Mouse (Mus musculus): ENCODE measurements around the gene Casc3. TPM values are rescaled to one million over a fixed set of nuclear protein-coding genes. Genes with fewer than 3 reads are reported as not detected.

Gene Casc3
- polyA plus RNA-seq, 1 experiment from 2014 or later = 7.0 TPM

GRCm38 (mm10) chr11:98764091-98764490 lies 40.6 kb upstream of the Casc3 start:
- no peak for DNase-seq
- Histone ChIP-seq H3K27ac (ENCODE audit: low read depth) (no peak overlapping the region), H3K4me3 (ENCODE audit: low read depth, low read length) (no peak overlapping the region), H3K4me1 (ENCODE audit: insufficient read depth) (peaks cover 32% of the 10 kb centered on the region), H3K36me3 (replicated peaks; ENCODE audit: insufficient read depth, low read length) (peaks cover 18% of the 10 kb centered on the region), H3K9me3 (ENCODE audit: low read length) (no peaks in the 10 kb centered on the region), H3K9ac (replicated peaks) (no peak overlapping the region), H3K27me3 (ENCODE audit: insufficient read depth, low read length) (no peaks in the 10 kb centered on the region), H3K4me2 (ENCODE audit: low read depth, low read length) (no peak overlapping the region)
- WGBS (ENCODE audit: insufficient replicate concordance) = 82% methylated on average over 18 of the region's 18 CpGs
- no peak for ATAC-seq
- TF ChIP-seq CTCF (IDR thresholded peaks at IDR 0.05; ENCODE audit: low read depth) = no peak
- no peak for TF ChIP-seq EP300 (IDR thresholded peaks at IDR 0.05; ENCODE audit: low read depth)

DNA sequence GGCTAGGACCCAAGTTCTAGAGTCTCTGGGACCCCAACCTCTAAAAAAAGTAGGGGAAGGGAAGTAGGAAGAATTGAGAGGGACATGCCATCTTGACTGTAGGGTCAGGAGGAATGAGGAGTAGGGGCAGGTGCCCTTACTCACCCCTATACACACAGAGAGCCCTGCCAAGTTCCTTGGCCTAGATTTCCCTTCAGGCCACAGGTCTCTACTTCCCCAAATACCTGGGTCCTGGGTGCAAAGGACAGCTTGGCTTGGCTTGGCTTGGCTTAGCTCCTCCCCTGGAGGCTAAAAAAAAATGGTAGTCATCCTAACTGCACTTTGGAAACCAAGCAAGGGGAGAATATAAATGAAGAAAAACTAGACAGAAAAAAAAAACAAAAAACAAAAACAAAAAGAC lies 40.0 kb upstream of the Casc3 start:
- ATAC-seq (no peak), DNase-seq (no peak)
- Histone ChIP-seq H3K36me3 (replicated peaks; ENCODE audit: insufficient read depth, low read length) (peaks cover 23% of the 10 kb centered on the region), H3K4me1 (ENCODE audit: insufficient read depth) (peaks cover 38% of the 10 kb centered on the region), H3K9ac (replicated peaks) (no peak overlapping the region), H3K27ac (ENCODE audit: low read depth) (no peak overlapping the region), H3K4me3 (ENCODE audit: low read depth, low read length) (no peak overlapping the region), H3K4me2 (ENCODE audit: low read depth, low read length) (no peak overlapping the region), H3K27me3 (ENCODE audit: insufficient read depth, low read length) (no peaks in the 10 kb centered on the region), H3K9me3 (ENCODE audit: low read length) (no peaks in the 10 kb centered on the region)
- TF ChIP-seq CTCF (IDR thresholded peaks at IDR 0.05; ENCODE audit: low read depth) (no peak), EP300 (IDR thresholded peaks at IDR 0.05; ENCODE audit: low read depth) (no peak)

DNA sequence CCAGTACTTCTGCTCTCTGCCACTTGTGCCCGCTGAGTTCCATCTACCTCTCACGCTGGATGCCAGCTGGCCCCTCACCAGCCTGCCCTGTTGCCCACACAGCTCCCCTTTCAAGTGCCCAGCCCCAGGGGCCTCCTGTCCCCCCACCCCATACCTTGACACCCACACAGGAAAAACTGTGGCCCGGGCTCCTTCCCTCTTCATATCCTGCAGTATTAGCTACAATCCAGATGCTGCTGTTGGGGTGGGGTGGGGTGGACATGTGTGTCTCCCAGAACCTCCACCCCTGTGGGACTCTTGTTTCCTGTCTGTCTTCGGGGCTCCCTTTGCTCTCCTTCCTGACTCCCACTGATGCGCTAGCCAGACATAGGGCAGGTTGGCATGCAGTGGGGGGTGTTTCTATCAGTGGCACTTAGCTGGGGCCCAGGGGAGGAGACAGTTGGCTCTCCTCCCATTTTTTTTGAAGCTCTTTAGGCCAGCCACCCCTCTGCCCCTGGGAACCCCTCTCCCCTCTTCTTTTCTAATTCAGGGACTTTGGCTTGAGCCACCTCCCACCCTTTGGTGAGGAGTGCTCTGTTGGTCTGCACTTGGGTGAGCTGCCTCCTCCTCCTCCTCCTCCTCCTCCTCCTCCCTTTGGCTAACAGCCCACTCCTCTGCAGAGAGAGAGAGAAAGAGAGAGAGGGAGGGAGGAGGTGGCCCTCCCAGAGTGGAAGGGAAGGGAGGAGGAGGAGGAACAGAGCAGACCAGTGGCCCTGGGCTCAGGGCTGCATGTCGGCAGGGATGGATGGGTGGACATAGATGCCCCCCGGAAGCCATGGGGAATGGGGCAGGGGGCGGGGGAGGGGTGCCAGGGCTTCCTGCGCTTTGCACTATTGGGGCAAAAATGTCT lies 39.0 kb upstream of the Casc3 start:
- no peak for ATAC-seq
- no peak for DNase-seq
- WGBS (ENCODE audit: insufficient replicate concordance) = 44% methylated on average over 8 of the region's 9 CpGs
- Histone ChIP-seq H3K9ac (replicated peaks) (no peak overlapping the region), H3K36me3 (replicated peaks; ENCODE audit: insufficient read depth, low read length) (peaks cover 24% of the 10 kb centered on the region), H3K27ac (ENCODE audit: low read depth) (0 out of 2 replicates have a peak overlapping the region, but pooled peaks have one; percentile 22), H3K9me3 (ENCODE audit: low read length) (no peaks in the 10 kb centered on the region), H3K4me1 (ENCODE audit: insufficient read depth) (peaks cover 42% of the 10 kb centered on the region), H3K4me3 (ENCODE audit: low read depth, low read length) (no peak overlapping the region), H3K27me3 (ENCODE audit: insufficient read depth, low read length) (no peaks in the 10 kb centered on the region), H3K4me2 (ENCODE audit: low read depth, low read length) (no peak overlapping the region)
- TF ChIP-seq EP300 (IDR thresholded peaks at IDR 0.05; ENCODE audit: low read depth) (no peak), CTCF (IDR thresholded peaks at IDR 0.05; ENCODE audit: low read depth) (no peak)

- Histone ChIP-seq H3K9ac (replicated peaks) (no peak overlapping the region), H3K27me3 (ENCODE audit: insufficient read depth, low read length) (no peaks in the 10 kb centered on the region), H3K4me2 (ENCODE audit: low read depth, low read length) (no peak overlapping the region), H3K27ac (ENCODE audit: low read depth) (no peak overlapping the region), H3K4me3 (ENCODE audit: low read depth, low read length) (no peak overlapping the region), H3K9me3 (ENCODE audit: low read length) (no peaks in the 10 kb centered on the region), H3K4me1 (ENCODE audit: insufficient read depth) (peaks cover 42% of the 10 kb centered on the region), H3K36me3 (replicated peaks; ENCODE audit: insufficient read depth, low read length) (peaks cover 26% of the 10 kb centered on the region)
- TF ChIP-seq EP300 (IDR thresholded peaks at IDR 0.05; ENCODE audit: low read depth) (no peak), CTCF (IDR thresholded peaks at IDR 0.05; ENCODE audit: low read depth) (no peak)
- ATAC-seq (no peak), DNase-seq (no peak)
- WGBS (ENCODE audit: insufficient replicate concordance) = 56% methylated on average over 1 of the region's 2 CpGs
Measured at GRCm38 (mm10) chr11:98766346-98766745, 38.4 kb upstream of the Casc3 start.

- no peak; the same call in 1 of the 2 replicates for ATAC-seq
- Histone ChIP-seq H3K4me1 (ENCODE audit: insufficient read depth) (peaks cover 44% of the 10 kb centered on the region), H3K4me3 (ENCODE audit: low read depth, low read length) (no peak overlapping the region), H3K4me2 (ENCODE audit: low read depth, low read length) (peak overlapping the region; percentile 66), H3K27me3 (ENCODE audit: insufficient read depth, low read length) (no peaks in the 10 kb centered on the region), H3K27ac (ENCODE audit: low read depth) (no peak overlapping the region), H3K9ac (replicated peaks) (no peak overlapping the region), H3K9me3 (ENCODE audit: low read length) (no peaks in the 10 kb centered on the region), H3K36me3 (replicated peaks; ENCODE audit: insufficient read depth, low read length) (peaks cover 28% of the 10 kb centered on the region)
- peak; percentile 16 for DNase-seq
- no peak for TF ChIP-seq CTCF (IDR thresholded peaks at IDR 0.05; ENCODE audit: low read depth)
- TF ChIP-seq EP300 (IDR thresholded peaks at IDR 0.05; ENCODE audit: low read depth) = no peak
- 67% methylated on average over 5 of the region's 5 CpGs for WGBS (ENCODE audit: insufficient replicate concordance)
Measured at GRCm38 (mm10) chr11:98766816-98767215, 37.9 kb upstream of the Casc3 start.

- Histone ChIP-seq H3K36me3 (replicated peaks; ENCODE audit: insufficient read depth, low read length) (peaks cover 28% of the 10 kb centered on the region), H3K4me2 (ENCODE audit: low read depth, low read length) (peak overlapping the region; percentile 66), H3K4me1 (ENCODE audit: insufficient read depth) (peaks cover 48% of the 10 kb centered on the region), H3K4me3 (ENCODE audit: low read depth, low read length) (0 out of 2 replicates have a peak overlapping the region, but pooled peaks have one; percentile 13), H3K9me3 (ENCODE audit: low read length) (no peaks in the 10 kb centered on the region), H3K27ac (ENCODE audit: low read depth) (peak overlapping the region; percentile 16; the same call in 1 of the 2 replicates), H3K9ac (replicated peaks) (0 out of 2 replicates have a peak overlapping the region, but pooled peaks have one; percentile 11), H3K27me3 (ENCODE audit: insufficient read depth, low read length) (no peaks in the 10 kb centered on the region)
- peak; percentile 43 for ATAC-seq
- no peak for TF ChIP-seq CTCF (IDR thresholded peaks at IDR 0.05; ENCODE audit: low read depth)
- no peak for TF ChIP-seq EP300 (IDR thresholded peaks at IDR 0.05; ENCODE audit: low read depth)
- WGBS (ENCODE audit: insufficient replicate concordance) = 28% methylated on average over 8 of the region's 9 CpGs
- DNase-seq = peak; percentile 69
Measured at GRCm38 (mm10) chr11:98767276-98767675, 37.4 kb upstream of the Casc3 start.

Measured in liver, postnatal 0 days (tissue).